Mouse (Mus musculus): ENCODE measurements around the gene Syngap1. TPM values are rescaled to one million over a fixed set of nuclear protein-coding genes. Genes with fewer than 3 reads are reported as not detected.

Gene Syngap1
- polyA plus RNA-seq, 1 experiment = 0.86 TPM

GRCm38 (mm10) chr17:26995562-26995961 is 54.5 kb downstream of the Syngap1 start:
- no peak overlapping the region for H3K4me3 ChIP-seq (replicated peaks)
- H3K36me3 ChIP-seq (ENCODE audit: control insufficient read depth) = no peaks in the 10 kb centered on the region
- no peaks in the 10 kb centered on the region for H3K9me3 ChIP-seq (ENCODE audit: control insufficient read depth, low read length)
- no peaks in the 10 kb centered on the region for H3K27me3 ChIP-seq (ENCODE audit: control insufficient read depth)
- TF ChIP-seq TAL1 (IDR thresholded peaks at IDR 0.05; ENCODE audit: low read length) (no peak), GATA1 (IDR thresholded peaks at IDR 0.05; ENCODE audit: low read length) (no peak)
- peaks cover 4% of the 10 kb centered on the region for H3K4me1 ChIP-seq (ENCODE audit: control insufficient read depth)

- Histone ChIP-seq H3K27me3 (ENCODE audit: control insufficient read depth) (no peaks in the 10 kb centered on the region), H3K4me3 (replicated peaks) (no peak overlapping the region), H3K4me1 (ENCODE audit: control insufficient read depth) (peaks cover 4% of the 10 kb centered on the region), H3K36me3 (ENCODE audit: control insufficient read depth) (no peaks in the 10 kb centered on the region), H3K9me3 (ENCODE audit: control insufficient read depth, low read length) (no peaks in the 10 kb centered on the region)
- no peak for TF ChIP-seq GATA1 (IDR thresholded peaks at IDR 0.05; ENCODE audit: low read length)
- no peak for TF ChIP-seq TAL1 (IDR thresholded peaks at IDR 0.05; ENCODE audit: low read length)
Measured at GRCm38 (mm10) chr17:26997661-26998060, 56.6 kb downstream of the Syngap1 start.

GRCm38 (mm10) chr17:26998283-26998682 is 57.2 kb downstream of the Syngap1 start:
- no peaks in the 10 kb centered on the region for H3K9me3 ChIP-seq (ENCODE audit: control insufficient read depth, low read length)
- TF ChIP-seq GATA1 (IDR thresholded peaks at IDR 0.05; ENCODE audit: low read length) = no peak
- TF ChIP-seq TAL1 (IDR thresholded peaks at IDR 0.05; ENCODE audit: low read length) = no peak
- no peaks in the 10 kb centered on the region for H3K36me3 ChIP-seq (ENCODE audit: control insufficient read depth)
- H3K4me3 ChIP-seq (replicated peaks) = no peak overlapping the region
- H3K27me3 ChIP-seq (ENCODE audit: control insufficient read depth) = no peaks in the 10 kb centered on the region
- peaks cover 4% of the 10 kb centered on the region for H3K4me1 ChIP-seq (ENCODE audit: control insufficient read depth)

GRCm38 (mm10) chr17:26999996-27000395 is 58.9 kb downstream of the Syngap1 start:
- Histone ChIP-seq H3K4me3 (replicated peaks) (no peak overlapping the region), H3K9me3 (ENCODE audit: control insufficient read depth, low read length) (no peaks in the 10 kb centered on the region; the same call in 1 of the 2 replicates), H3K4me1 (ENCODE audit: control insufficient read depth) (peaks cover 3% of the 10 kb centered on the region), H3K27me3 (ENCODE audit: control insufficient read depth) (peaks cover 3% of the 10 kb centered on the region), H3K36me3 (ENCODE audit: control insufficient read depth) (no peaks in the 10 kb centered on the region)
- no peak for TF ChIP-seq TAL1 (IDR thresholded peaks at IDR 0.05; ENCODE audit: low read length)
- TF ChIP-seq GATA1 (IDR thresholded peaks at IDR 0.05; ENCODE audit: low read length) = no peak

- no peaks in the 10 kb centered on the region; the same call in 1 of the 2 replicates for H3K9me3 ChIP-seq (ENCODE audit: control insufficient read depth, low read length)
- H3K4me3 ChIP-seq (replicated peaks) = no peak overlapping the region
- H3K4me1 ChIP-seq (ENCODE audit: control insufficient read depth) = no peaks in the 10 kb centered on the region
- no peak for TF ChIP-seq TAL1 (IDR thresholded peaks at IDR 0.05; ENCODE audit: low read length)
- no peak for TF ChIP-seq GATA1 (IDR thresholded peaks at IDR 0.05; ENCODE audit: low read length)
- no peaks in the 10 kb centered on the region for H3K36me3 ChIP-seq (ENCODE audit: control insufficient read depth)
- peaks cover 11% of the 10 kb centered on the region for H3K27me3 ChIP-seq (ENCODE audit: control insufficient read depth)
Measured at GRCm38 (mm10) chr17:27001151-27001550, 60.1 kb downstream of the Syngap1 start.

- no peak for TF ChIP-seq TAL1 (IDR thresholded peaks at IDR 0.05; ENCODE audit: low read length)
- no peak for TF ChIP-seq GATA1 (IDR thresholded peaks at IDR 0.05; ENCODE audit: low read length)
- H3K36me3 ChIP-seq (ENCODE audit: control insufficient read depth) = no peaks in the 10 kb centered on the region
- no peak overlapping the region for H3K4me3 ChIP-seq (replicated peaks)
- peaks cover 11% of the 10 kb centered on the region for H3K27me3 ChIP-seq (ENCODE audit: control insufficient read depth)
- no peaks in the 10 kb centered on the region; the same call in 1 of the 2 replicates for H3K9me3 ChIP-seq (ENCODE audit: control insufficient read depth, low read length)
- H3K4me1 ChIP-seq (ENCODE audit: control insufficient read depth) = no peaks in the 10 kb centered on the region
Measured at GRCm38 (mm10) chr17:27001889-27002288, 60.8 kb downstream of the Syngap1 start.

GRCm38 (mm10) chr17:27004431-27004830 is 63.4 kb downstream of the Syngap1 start:
- no peaks in the 10 kb centered on the region; the same call in 1 of the 2 replicates for H3K9me3 ChIP-seq (ENCODE audit: control insufficient read depth, low read length)
- no peaks in the 10 kb centered on the region for H3K36me3 ChIP-seq (ENCODE audit: control insufficient read depth)
- peaks cover 11% of the 10 kb centered on the region for H3K27me3 ChIP-seq (ENCODE audit: control insufficient read depth)
- no peak overlapping the region for H3K4me3 ChIP-seq (replicated peaks)
- TF ChIP-seq GATA1 (IDR thresholded peaks at IDR 0.05; ENCODE audit: low read length) (no peak), TAL1 (IDR thresholded peaks at IDR 0.05; ENCODE audit: low read length) (no peak)
- no peaks in the 10 kb centered on the region for H3K4me1 ChIP-seq (ENCODE audit: control insufficient read depth)

- Histone ChIP-seq H3K27me3 (ENCODE audit: control insufficient read depth) (peaks cover 11% of the 10 kb centered on the region), H3K4me1 (ENCODE audit: control insufficient read depth) (no peaks in the 10 kb centered on the region), H3K9me3 (ENCODE audit: control insufficient read depth, low read length) (no peaks in the 10 kb centered on the region; the same call in 1 of the 2 replicates), H3K4me3 (replicated peaks) (no peak overlapping the region), H3K36me3 (ENCODE audit: control insufficient read depth) (no peaks in the 10 kb centered on the region)
- TF ChIP-seq TAL1 (IDR thresholded peaks at IDR 0.05; ENCODE audit: low read length) = no peak
- TF ChIP-seq GATA1 (IDR thresholded peaks at IDR 0.05; ENCODE audit: low read length) = no peak
Measured at GRCm38 (mm10) chr17:27004903-27005485, 63.9 kb downstream of the Syngap1 start.

GRCm38 (mm10) chr17:27005644-27006043 is 64.6 kb downstream of the Syngap1 start:
- Histone ChIP-seq H3K4me3 (replicated peaks) (no peak overlapping the region), H3K27me3 (ENCODE audit: control insufficient read depth) (peaks cover 11% of the 10 kb centered on the region), H3K36me3 (ENCODE audit: control insufficient read depth) (no peaks in the 10 kb centered on the region), H3K9me3 (ENCODE audit: control insufficient read depth, low read length) (no peaks in the 10 kb centered on the region; the same call in 1 of the 2 replicates), H3K4me1 (ENCODE audit: control insufficient read depth) (no peaks in the 10 kb centered on the region)
- no peak for TF ChIP-seq TAL1 (IDR thresholded peaks at IDR 0.05; ENCODE audit: low read length)
- TF ChIP-seq GATA1 (IDR thresholded peaks at IDR 0.05; ENCODE audit: low read length) = no peak

Data from erythroblast, embryonic 14.5 days (primary cell).